Mouse (Mus musculus): ENCODE results near the gene Gm10639.
"Not testable (repeated sequence)": the region's sequence is repeated elsewhere in the genome, so short reads cannot be mapped to it uniquely, and the experiment has no call there.

Gene Gm10639

DNA sequence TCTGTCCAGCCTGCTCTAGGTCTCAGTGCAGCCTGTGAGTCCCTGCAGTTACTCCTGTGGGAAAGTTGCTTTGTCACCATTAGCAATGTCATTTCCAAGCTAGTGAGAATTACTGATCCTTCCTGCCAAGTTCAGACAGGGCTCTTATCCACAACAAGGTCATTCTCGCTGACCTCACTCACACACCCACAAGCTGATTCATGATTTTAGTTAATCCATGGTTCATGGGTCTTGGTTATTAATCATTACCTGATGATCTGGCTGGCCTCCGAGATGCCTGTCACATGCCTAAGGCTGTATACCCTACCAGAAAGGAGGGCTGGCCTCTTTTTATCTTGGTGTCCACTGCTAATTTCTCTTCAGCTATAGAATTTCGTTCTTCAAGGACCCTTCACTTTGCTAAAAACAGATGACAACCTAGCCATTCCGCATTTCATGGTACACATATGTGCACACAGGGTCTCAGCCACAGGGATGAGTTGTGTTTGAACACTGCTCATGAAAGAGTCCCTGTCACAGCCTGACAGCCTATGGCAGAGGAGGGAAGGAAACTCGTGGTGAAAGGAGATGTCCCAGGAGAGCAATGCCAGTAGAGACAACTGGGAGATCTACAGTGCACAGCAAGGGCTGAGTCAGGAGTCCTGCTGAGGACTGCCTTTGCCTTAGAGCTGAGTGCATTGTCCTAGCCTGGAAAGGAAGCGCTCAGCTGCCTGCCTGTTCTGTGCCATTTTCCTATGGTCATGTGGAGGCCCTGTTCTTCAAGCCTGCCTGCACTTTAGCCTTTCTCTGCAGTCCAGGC, 58.7 kb downstream of the Gm10639 start:
- not testable (repeated sequence) for DNase-seq (ENCODE audit: low spot score)

DNA sequence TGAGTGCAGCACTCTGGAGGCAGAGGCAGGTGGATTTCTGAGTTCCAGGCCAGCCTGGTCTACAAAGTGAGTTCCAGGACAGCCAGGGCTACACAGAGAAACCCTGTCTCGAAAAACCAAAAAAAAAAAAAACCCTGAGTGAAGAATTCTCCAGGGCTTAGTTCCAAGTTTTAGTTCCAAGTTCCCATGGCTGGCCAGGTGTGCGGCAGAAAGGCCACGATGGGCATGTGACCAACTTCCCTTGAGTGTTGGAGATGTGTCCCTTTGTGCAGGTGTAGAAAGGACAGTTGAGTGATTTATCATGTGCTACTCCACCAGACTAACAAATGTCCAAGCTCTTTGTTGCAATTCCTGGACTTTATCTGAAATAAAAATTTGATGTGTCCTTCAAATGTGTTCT, 59.4 kb downstream of the Gm10639 start:
- not testable (repeated sequence) for DNase-seq (ENCODE audit: low spot score)

DNA sequence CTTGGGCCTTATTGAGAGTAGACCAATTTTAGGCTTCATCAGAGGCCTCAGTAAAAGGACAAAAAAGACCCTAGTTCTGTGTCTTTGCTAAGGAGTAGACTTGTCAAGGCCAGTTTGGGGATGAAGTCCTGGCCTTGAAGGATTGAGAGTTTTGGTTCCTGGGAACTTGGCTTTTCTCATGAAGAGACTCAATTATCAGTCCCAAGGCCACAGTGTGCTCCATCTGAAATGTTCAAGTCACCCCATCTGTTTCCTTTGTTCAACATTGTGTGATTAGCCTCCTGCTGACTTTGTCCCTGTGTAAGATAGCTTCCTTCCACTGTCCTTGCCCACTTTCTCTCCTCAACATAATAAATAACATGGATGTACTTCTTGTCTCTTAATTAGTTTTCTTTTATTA, 60.3 kb downstream of the Gm10639 start:
- not testable (repeated sequence) for DNase-seq (ENCODE audit: low spot score)

GRCm38 (mm10) chr9:78351504-78352220, 61.9 kb downstream of the Gm10639 start:
- no peak for DNase-seq (ENCODE audit: low spot score)

All from adipocyte (in vitro differentiated cells).